Mouse (Mus musculus) left cerebral cortex, postnatal 25 days (tissue): ENCODE results near the gene Gli3. TPM values are rescaled to one million over a fixed set of nuclear protein-coding genes. Genes with fewer than 3 reads are reported as not detected.

ENCODE experiments used
- DNase-seq, 2 experiments: peaks; one replicate each; pipeline ENCODE4 v3.0.0; 2022; ENCODE audit warnings: low spot score in 2 of 2, mixed read lengths in 1 of 2
- intact Hi-C: fragments of 180-260 bp; cut with DNase I; formaldehyde crosslinking; loops from one replicate; pipeline ENCODE4 v1.15.1; 2025
- total RNA-seq, 2 experiments: library from RNA; stranded (reverse); gene quantifications; 2 replicates each; pipeline ENCODE4 v1.2.3; 2021

Gli3 gene
- total RNA-seq, 2 experiments from 2014 or later: 8.2 to 11.4 TPM

GRCm38 (mm10) chr13:15762291-15762690 lies 299.3 kb downstream of the Gli3 start:
- no peak for DNase-seq
- intact Hi-C loops: loop anchor here (10.0 kb wide), 1 partner anchor 1673 kb away; no protein-coding TSS in a partner anchor

GRCm38 (mm10) chr13:15762901-15763417 lies 299.9 kb downstream of the Gli3 start:
- DNase-seq: peak; percentile 64 to 67
- intact Hi-C loops: loop anchor here (1.0 to 10.0 kb wide), 2 partner anchors 1093 to 1672 kb away; no protein-coding TSS in a partner anchor

DNA sequence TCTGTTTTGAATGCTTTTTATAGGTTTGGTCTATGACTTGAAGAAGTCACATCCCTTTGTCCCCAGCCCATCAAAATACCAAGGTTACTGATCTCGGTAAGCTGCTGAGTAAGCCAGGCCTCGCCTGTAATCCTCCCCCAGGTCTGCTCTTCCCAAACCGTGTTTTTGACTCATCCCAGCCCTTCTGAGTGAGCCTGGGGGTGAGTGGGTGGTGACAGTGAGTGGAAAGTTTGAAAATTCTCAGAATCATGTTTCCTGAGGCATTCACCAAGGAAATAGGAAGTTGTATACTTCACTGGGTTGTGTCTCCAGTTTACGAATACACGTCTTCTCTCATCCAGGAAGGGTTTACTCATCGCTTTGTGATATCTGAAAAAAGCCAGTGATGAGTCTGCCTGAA lies 314.6 kb downstream of the Gli3 start:
- intact Hi-C loops: no loop called here
- DNase-seq: peak; percentile 27 to 90
